In genomic region chr4:83354786-83355185, GRCm38 (mm10) we compare ENCODE assay signal across 10 mouse cellular contexts.
"Had no signal": no experiment of that assay in that cellular context is flagged by ENCODE, and none has a peak within 500 bp of the region (broad histone marks: within the 10 kb centered on the region; RNA-seq: fewer than 3 reads in every experiment).

No protein-coding gene starts in this region.

- DNase-seq: kidney, adult 11 months; kidney, adult 9 months; kidney, postnatal 4 days; lung, adult 2 months; lung, postnatal 36 days; midbrain, embryonic 14.5 days; right cerebral cortex, postnatal 25 days; thymus, adult 18-20 months; thymus, postnatal 36 days had no signal

- ATAC-seq: lung, postnatal 0 days had no signal
